Mouse (Mus musculus): ENCODE measurements around the gene Cd82.

DNA sequence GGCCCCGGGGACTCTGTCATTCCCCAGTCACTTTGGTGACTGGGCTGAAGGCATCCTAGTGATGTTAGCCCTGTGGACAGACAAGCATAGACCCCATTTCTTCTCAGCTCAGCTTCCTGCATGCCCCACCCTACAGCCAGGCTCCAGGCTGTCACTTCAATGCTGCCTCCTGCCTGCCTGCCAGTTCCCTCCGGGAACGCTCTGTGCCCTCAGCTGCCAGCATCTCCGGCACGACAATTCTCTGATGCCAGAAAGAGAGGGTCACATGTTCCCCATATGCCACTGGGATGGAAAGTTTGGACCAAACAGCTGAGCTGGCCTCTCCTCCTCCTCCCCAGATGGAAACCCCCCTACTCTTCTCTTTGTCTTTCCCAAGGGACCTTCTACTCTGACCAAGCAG is 79.1 kb downstream of the Cd82 start:
- TF ChIP-seq CTCF (IDR thresholded peaks at IDR 0.05; ENCODE audit: low read depth, low read length) = no peak
- TF ChIP-seq GATA1 (IDR thresholded peaks at IDR 0.05; ENCODE audit: borderline replicate concordance, low read length) = no peak
- no peak for TF ChIP-seq POLR2AphosphoS5 (IDR thresholded peaks at IDR 0.05; ENCODE audit: insufficient replicate concordance, low read depth, low read length)
- no peak for TF ChIP-seq GATA2 (IDR thresholded peaks at IDR 0.05; ENCODE audit: borderline replicate concordance, low read depth, low read length)
